Mouse (Mus musculus): ENCODE measurements around the gene Olfr318. TPM values are rescaled to one million over a fixed set of nuclear protein-coding genes. Genes with fewer than 3 reads are reported as not detected.
"Not testable (repeated sequence)": the region's sequence is repeated elsewhere in the genome, so short reads cannot be mapped to it uniquely, and the experiment has no call there.

Gene Olfr318
- total RNA-seq (2021): not detected

DNA sequence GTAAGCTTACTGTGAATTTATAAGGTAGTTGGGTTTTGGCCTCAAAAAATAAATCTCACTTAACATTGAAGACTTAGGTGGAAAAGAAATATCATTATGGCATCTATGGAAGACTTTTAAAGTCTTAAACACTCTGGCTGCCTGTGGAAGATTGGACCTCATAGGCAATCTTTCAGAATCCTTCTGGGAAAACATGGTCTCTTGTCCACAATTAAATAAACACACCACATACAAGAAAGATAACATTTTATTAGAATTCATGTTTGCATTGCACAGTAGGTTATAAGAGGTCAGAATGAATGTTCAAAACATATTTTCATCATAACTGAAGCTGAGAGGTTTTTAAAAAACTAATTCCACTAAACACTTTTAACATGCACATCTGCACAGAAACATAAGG, at the start of gene Olfr318:
Olfr318 (minus strand) TSS at position 101 of the 400 bp plus-strand sequence.
- DNase-seq: no peak
- intact Hi-C loops (cut with DNase I): no loop called here

DNA sequence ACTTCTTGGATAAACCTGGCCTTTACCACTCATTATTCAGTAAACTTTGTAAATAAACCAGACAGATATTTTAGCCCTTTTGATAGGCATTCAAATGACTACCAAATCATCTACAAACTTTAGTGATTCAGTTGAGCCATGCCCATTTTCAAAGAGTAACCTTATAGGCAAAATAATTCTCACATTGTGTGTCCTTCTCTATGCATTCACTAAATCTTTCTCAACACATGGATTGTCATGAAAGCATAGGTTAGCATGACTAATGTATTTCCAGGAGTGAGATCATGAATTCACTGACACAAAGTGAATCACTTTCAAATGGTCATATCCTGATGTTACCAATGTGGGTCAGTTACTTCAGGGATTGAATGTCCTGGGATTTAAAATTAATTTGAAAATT, 49.1 kb upstream of the Olfr318 start, which contains the start of gene Olfr315:
Olfr315 (plus strand) TSS at position 301 of the 400 bp plus-strand sequence.
- intact Hi-C loops (cut with DNase I): no loop called here
- DNase-seq: no peak

DNA sequence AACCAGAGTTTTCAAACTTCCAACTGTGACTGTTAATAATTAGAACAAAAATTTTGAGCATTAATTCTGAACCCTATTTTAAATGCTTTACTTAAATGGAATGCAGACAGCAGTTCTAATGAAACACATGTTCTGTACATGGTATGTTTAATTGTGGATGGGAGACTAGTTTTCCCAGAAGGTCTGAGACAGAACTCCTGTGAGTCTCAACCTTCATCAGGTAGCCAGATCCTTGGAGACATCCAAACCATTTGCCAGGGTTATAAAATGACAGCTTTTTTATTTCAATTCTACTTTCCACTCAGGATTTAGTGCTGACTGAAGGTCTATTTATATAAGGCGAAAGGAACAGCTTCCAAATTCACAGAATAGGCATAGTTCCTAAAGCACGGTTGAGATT, 28.6 kb upstream of the Olfr318 start, which contains the start of gene Olfr316:
Olfr316 (plus strand) TSS at position 301 of the 400 bp plus-strand sequence.
- intact Hi-C loops (cut with DNase I): no loop called here
- DNase-seq: no peak

DNA sequence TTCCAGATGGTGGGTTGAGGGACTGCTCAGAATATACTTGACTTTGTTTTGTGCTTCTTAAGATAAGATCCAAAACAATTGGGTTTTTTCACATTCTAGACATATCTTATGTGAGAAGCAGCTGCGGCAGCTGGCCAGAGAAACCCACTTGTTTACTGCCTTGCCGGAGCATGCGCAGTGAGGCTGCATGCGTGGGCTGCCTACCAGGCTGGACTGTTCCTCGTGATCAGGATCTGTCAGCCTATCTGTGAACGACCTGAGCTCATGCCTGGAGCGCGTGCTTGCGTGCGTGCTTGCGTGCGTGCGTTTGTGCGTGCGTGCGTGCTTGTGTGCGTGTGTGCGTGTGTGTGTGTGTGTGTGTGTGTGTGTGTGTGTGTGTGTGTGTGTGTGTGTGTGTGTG, 27.3 kb upstream of the Olfr318 start:
- intact Hi-C loops (cut with DNase I); DNase-seq: not testable (repeated sequence)

DNA sequence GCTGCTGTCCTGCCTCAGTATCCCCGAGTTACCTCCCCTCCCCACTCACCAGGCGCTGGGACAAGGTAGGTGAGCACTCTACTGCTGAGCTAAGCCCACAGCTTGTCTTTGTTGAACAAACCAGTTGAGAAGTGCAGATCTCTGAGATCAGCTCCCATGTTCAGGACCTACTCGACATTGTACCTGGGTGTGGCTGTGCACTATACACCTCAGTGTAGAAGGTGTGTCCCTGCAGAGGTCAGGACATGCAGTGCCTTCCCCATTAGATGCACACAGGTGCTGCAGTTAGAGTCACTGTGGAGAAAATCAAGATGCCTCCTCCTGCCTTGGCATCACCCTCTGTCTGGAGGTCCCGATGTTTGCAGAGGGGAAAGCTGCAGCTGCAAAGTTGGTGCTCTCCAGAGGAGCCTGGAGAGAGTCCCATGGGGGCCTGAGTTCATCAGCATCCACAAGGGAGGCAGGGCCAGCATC, 15.0 kb upstream of the Olfr318 start, which contains the start of gene Olfr317:
Olfr317 (minus strand) TSS at position 421 of the 471 bp plus-strand sequence.
- intact Hi-C loops (cut with DNase I): no loop called here
- DNase-seq: no peak

DNA sequence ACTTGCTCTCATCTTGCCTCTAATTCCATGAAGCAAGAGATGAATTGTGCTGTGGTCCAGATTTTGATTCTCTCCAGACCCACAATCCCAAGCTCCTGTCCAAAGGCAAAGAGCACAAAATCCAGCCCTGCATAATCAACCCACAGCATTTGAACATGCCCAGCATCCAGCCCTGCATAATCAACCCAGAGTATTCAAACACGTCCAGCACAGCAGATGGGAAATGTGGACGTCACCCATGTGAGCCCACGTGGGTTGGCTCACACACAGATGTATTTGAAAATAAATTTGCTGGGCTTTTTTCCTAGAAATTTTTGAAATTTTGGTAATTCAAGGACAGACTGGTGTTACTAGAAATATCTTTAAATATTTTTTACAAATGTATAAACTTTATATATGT, 9.6 kb upstream of the Olfr318 start:
- intact Hi-C loops (cut with DNase I): no loop called here
- no peak for DNase-seq

DNA sequence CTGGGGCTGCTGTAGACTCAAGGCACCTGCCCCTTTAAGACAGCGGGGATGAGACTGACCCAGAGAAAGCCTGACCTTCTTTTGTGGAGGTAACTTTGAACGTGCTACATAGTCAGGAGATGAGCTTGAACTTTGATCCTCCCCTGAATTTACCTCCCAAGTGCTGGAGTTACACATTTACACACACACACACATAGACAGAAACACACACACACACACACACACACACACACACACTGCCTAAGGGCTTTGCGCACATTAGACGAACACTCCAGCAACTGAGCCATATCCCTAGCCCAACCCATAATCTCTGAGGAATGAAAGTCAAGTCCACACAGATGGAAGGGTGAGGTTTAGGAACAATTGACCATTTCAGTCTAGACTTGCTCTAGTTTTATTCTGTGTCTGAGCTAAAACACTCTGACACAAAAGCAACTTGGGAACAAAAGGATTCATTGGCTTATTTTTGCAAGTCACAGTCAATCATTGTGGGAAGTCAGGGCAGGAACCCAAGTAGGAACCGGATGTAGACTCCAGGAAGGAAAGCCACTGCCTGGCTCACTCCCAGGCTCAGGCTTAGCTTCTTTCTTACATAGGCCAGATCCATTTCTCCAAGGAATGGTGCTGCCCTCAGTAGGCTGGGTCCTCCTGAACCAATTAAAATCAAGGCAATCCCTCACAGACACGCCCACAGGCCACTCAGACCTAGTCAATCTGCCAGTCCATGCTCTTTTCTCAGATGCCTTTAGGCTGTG, 4.3 kb upstream of the Olfr318 start:
- DNase-seq; intact Hi-C loops (cut with DNase I): not testable (repeated sequence)

DNA sequence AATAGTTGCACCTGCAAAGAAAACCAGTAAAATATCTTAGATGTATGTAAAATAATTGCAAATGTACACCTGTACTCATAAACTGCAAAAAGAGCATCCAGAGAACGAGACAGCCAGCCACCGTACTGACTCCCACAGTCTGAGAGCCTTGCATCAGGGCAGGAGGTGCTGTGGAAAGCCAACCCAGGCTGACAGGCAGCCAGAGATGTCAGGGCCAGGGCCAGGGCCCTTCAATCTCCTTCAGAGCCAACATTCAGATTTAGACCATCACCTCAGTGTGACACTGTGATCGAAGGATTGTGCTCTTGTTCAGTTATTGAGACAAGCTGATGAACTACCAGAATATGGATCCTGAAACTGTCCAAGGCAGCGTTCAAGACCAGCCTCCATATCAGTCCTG, 4.1 kb downstream of the Olfr318 start:
- intact Hi-C loops (cut with DNase I): no loop called here
- no peak for DNase-seq

DNA sequence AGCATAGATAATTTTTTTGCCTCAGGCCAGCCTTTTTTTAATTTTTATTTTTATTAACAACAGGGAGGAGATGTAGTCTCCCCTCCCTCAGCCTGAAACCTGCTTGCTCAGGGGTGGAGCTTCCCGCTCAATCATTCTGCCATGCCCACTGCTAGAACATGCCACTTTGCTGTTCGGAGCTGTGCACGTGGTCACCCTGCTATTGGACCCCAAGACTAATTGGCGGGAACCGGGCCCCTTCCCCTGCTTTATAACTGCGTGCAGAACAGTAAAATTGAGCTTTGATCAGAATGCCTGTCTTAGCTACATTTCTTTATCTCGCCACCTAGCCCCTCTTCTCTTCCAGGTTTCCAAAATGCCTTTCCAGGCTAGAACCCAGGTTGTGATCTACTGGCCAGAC, 6.1 kb downstream of the Olfr318 start:
- intact Hi-C loops (cut with DNase I); DNase-seq: not testable (repeated sequence)

DNA sequence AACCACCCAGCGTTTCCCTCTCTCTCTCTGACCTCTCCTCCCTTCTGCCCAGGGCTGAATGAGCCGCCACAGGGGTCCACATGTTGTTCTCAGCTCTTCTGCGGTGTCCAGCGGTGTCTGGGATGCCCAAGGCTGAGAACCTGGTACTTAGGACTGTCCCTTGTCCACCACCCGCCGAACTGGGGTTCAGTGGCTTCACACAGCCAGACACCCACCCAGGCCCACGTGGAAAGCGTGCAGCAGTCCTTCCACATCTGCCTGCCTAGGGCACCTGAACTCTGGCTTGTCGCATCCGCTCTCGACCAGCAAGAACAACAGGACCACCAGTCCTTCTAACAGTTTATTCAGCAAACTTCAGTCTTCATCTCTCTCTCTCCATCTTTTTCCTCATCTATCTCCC, 14.7 kb downstream of the Olfr318 start:
- intact Hi-C loops (cut with DNase I): no loop called here
- no peak for DNase-seq

DNA sequence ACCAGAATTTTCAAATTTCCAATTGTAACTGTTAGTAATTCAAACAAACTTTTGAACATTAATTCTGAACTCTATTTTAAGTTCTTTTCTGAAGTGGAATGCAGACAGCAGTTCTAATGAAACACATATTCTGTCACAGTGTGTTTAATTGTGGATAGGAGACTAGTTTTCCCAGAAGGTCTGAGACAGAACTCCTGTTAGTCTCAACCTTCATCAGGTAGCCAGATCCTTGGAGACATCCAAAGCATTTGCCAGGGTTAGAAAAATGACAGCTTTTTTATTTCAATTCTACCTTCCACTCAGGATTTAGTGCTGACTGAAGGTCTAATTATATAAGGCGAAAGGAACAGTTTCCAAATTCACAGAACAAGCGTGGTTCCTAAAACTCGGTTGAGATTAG, 25.0 kb downstream of the Olfr318 start, which contains the start of gene Olfr319:
Olfr319 (plus strand) TSS at position 301 of the 400 bp plus-strand sequence.
- intact Hi-C loops (cut with DNase I): no loop called here
- no peak for DNase-seq

DNA sequence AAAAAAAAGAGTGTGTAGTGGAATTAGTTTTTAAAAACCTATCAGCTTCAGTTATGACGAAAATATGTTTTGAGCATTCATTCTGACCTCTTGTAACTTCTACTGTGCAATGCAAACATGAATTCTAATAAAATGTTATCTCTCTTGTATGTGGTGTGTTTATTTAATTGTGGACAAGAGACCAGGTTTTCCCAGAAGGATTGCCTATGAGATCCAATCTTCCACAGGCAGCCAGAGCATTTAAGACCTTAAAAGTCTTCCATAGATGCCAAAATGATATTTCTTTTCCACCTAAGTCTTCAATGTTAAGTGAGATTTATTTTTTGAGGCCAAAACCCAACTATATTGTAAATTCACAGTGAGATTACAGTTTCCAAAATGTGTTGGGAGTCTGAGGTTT, 43.0 kb downstream of the Olfr318 start, which contains the start of gene Olfr320:
Olfr320 (plus strand) TSS at position 301 of the 400 bp plus-strand sequence.
- no peak for DNase-seq
- intact Hi-C loops (cut with DNase I): no loop called here

DNA sequence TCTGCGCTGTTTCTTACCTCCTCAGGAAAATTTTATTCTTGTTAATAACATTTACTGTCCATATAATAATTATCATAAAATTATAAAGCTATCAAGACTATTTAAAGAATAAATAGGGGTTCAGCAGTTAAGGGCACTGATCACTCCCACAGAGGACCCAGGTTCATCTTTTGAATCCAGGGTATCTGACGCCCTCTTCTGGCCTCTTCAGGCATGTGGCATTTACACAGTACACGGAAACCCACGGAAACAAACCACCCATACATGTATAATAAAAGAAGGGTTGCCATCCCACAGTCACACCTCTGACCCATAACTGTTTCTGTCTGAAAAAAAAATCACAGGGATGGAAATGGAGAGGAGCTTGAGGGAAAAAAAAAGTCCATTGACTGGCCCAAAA, 52.0 kb downstream of the Olfr318 start:
- intact Hi-C loops (cut with DNase I): no loop called here
- DNase-seq: no peak

DNA sequence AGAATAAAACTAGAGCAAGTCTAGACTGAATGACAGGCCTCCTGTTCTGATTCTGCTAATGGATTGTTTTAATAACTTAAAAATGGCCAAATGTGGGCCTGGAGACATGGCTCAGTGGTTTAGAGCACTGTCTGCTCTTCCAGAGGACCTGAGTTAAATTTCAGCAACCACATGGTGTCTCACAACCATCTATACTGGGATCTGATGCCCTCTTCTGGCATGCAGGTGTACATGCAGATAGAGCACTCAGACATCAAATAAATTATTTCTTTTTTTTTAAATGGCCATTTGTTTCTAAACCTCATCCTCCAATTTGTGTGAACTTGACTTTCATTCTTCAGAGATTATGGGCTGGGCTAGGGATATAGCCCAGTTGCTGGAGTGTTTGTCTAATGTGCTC, 54.6 kb downstream of the Olfr318 start:
- DNase-seq: no peak
- intact Hi-C loops (cut with DNase I): no loop called here

Other genes starting within 250 kb of the Olfr318 start
- not detected for gene Olfr332, start 231.5 kb downstream of the Olfr318 start, total RNA-seq (2021)
- not detected for gene Olfr331, start 221.4 kb downstream of the Olfr318 start, total RNA-seq (2021)
- gene Olfr330, start 189.2 kb downstream of the Olfr318 start, total RNA-seq (2021): not detected
- not detected for gene Olfr329-ps, start 177.6 kb downstream of the Olfr318 start, total RNA-seq (2021)
- gene Olfr328, start 168.4 kb downstream of the Olfr318 start, total RNA-seq (2021): not detected
- gene Olfr224, start 153.5 kb downstream of the Olfr318 start, total RNA-seq (2021): under 1 TPM in 1 of 2 experiments, not detected in 1; 0.17 TPM
- gene Olfr325, start 146.3 kb downstream of the Olfr318 start, total RNA-seq (2021): not detected
- not detected for gene Olfr324, start 128.9 kb downstream of the Olfr318 start, total RNA-seq (2021)
- gene 2210407C18Rik, start 107.9 kb downstream of the Olfr318 start, total RNA-seq (2021): 10 to 100 TPM in 1 of 2 experiments, 1 to 10 TPM in 1; 7.7 to 15.5 TPM
- not detected for gene Olfr323, start 93.5 kb downstream of the Olfr318 start, total RNA-seq (2021)
- gene Trim58, start 83.5 kb downstream of the Olfr318 start, total RNA-seq (2021): not detected
- not detected for gene Olfr322, start 65.2 kb downstream of the Olfr318 start, total RNA-seq (2021)
- gene Olfr320, start 42.9 kb downstream of the Olfr318 start, total RNA-seq (2021): not detected
- not detected for gene Olfr319, start 24.9 kb downstream of the Olfr318 start, total RNA-seq (2021)
- not detected for gene Olfr317, start 15.2 kb upstream of the Olfr318 start, total RNA-seq (2021)
- gene Olfr316, start 28.7 kb upstream of the Olfr318 start, total RNA-seq (2021): not detected
- gene Olfr315, start 49.2 kb upstream of the Olfr318 start, total RNA-seq (2021): not detected
- not detected for gene Olfr314, start 58.9 kb upstream of the Olfr318 start, total RNA-seq (2021)
- gene Fam183b, start 77.9 kb upstream of the Olfr318 start, total RNA-seq (2021): not detected
- gene Olfr313, start 91.0 kb upstream of the Olfr318 start, total RNA-seq (2021): not detected
- gene Olfr312, start 105.2 kb upstream of the Olfr318 start, total RNA-seq (2021): not detected
- not detected for gene Olfr311, start 115.2 kb upstream of the Olfr318 start, total RNA-seq (2021)
- 1 to 10 TPM; 1.5 to 2.5 TPM for gene Gm12258, start 123.1 kb upstream of the Olfr318 start, total RNA-seq (2021)
- 1 to 10 TPM; 1.6 to 2.0 TPM for gene 2810021J22Rik, start 143.2 kb upstream of the Olfr318 start, total RNA-seq (2021)
- gene Zfp39, start 180.2 kb upstream of the Olfr318 start, total RNA-seq (2021): 1 to 10 TPM; 3.4 to 3.7 TPM
- not detected for gene Btnl10, start 193.9 kb upstream of the Olfr318 start, total RNA-seq (2021)
- gene Rnf187, start 214.9 kb upstream of the Olfr318 start, total RNA-seq (2021): 100 to 1,000 TPM; 160 to 167 TPM
- 1 to 10 TPM; 2.2 to 2.5 TPM for gene Hist3h2ba, start 224.9 kb upstream of the Olfr318 start, total RNA-seq (2021)
- 10 to 100 TPM; 15.3 to 17.6 TPM for gene Hist3h2a, start 230.7 kb upstream of the Olfr318 start, total RNA-seq (2021)
- gene Trim17, start 230.7 kb upstream of the Olfr318 start, total RNA-seq (2021): under 1 TPM; 0.11 to 0.16 TPM